Mouse (Mus musculus) thymus, postnatal 4 days (tissue): Measurements from ENCODE around the gene Mitd1.

ENCODE experiments used
- DNase-seq: peaks from one replicate; pipeline ENCODE4 v3.0.0; 2021

The Mitd1 gene

DNA sequence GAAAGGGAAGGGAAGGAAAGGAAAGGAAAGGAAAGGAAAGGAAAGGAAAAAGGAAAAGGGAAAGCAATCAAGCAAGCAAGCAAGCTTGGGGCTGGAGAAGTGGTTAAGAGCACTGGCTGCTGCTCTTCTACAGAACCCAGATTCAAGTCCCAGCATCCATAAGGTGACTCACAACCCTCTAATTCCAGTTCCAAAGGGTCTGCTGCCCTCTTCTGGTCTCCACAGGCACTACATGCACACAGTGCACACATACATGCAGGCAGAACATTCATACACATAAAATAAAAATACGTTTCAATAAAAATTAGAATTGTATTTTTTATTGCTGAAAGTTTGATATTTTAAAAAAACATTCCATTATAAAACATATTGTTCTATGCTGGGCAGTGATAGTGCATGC is 23.2 kb downstream of the Mitd1 start:
- DNase-seq, result peak; percentile 74

DNA sequence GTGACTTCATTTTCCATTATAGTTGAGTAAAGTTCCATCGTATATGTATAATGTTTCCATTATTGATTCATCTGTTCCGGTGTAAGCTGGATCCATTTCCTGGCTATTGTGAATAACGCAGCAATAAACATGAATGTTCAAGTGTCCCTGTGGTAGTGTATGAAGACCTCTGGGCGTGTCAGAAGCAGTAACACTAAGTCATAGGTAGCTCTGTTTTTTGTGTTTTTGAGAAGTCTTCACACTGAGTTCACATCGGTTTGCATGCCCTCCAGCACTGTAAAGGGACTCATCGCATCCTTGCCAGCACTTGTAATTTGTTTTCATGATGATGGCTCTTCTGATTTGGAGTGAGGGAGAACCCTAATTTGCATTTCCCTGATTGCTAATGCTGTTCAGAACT is 23.9 kb downstream of the Mitd1 start, which contains the start of gene Tsga10:
TSS of gene Tsga10 (minus strand) at position 144 of the 400 bp plus-strand sequence.
- no peak for DNase-seq

DNA sequence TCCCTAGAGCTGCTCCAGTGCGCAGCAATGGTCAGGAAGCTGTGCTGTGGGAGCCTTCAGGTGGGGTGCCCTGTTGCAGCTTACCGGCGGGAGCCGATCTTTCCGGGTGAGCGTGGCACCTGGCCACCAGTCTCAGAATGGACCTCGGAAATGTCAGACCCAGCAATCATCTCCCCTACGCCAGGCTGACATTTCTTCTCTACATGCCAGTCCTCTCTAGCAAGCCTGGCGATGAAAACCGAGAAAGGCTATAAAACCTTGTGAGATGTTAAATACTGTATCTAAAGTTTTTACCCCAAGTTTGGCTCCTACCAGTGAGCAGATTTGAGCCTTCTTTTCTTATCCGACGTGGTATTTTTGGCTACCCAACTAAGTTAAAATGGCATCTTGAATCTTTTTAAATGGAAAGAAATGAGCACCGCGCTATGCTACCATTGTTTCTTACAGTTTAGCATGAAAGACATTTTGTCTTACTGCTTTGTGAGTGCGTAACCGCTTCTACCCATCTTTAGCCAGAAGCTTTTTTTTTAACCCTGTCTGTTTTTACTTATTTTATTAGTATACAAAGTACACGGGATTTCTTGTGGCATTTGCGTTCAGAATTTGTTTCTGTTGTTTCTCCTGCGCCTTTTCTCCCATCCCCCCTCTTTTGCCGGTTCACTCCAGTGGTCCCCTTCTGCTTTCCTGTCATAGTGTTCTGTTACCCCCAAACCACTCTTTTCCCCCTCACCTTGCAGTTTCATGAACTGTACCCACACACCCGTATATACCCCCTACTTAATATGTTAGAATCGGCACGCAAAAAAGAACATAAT is 24.6 kb downstream of the Mitd1 start:
- DNase-seq, result no peak

DNA sequence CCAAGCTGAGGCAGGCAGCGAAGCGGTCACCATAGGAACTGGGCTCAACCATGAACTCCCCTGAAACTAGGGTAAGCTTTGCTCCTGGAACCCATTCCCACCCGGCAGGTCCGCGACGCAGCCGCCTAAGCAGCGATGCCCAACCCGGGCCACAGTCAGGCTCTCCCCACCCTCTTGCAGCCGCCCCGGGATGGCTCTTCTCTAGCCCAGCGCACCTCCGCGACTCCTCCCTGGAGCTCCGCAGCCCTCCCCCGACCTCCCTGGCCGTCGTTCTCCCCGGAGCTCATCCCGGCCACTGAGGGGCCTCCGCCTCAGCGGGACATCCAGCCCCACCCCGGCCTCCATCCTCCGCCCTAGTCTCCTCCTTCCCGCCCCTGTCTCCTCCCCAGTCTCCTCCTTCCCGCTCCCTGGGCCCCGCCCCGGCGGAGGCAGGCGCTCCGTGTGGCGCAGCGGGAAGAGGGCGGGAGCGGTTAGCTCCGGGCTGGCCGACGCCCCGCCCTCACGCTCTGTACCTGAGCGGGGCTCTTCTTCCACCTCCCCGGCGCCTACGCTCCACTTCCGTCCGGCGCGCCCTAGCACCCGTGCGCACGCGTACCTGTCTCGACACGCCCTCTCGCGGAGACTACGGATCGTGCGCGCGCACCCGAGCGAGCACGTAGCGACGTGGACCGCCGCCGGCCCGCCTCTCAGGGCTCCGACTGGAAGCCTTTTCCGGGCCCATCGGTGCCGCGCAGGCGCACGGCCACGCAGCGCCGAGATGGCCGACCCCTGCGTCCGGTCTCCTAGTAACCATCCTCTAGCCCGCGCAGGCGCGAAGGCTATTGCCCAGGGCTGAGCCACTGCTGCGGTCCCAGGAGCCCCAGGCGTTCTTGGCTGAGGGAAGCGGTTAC is 25.5 kb downstream of the Mitd1 start:
- peak; percentile 100 for DNase-seq

DNA sequence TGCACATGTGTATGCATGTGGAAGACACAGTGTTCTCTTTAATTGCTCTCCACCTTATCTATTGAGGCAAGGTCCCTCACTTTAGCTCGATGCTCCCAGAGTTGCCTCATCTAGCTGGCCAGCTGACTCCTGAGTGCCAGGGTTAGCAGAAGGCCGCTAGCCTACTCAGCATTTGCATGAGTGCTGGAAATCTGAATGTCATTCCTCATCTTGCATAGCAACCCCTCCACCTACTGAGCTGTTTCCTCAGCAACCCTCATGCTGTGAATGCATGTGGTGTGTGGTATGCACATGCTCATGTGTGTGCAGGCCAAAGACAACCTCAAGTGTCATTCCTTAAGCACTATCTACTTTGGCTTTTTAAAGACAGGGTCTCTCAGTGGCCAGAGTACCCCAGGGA is 39.5 kb downstream of the Mitd1 start:
- DNase-seq, result no peak

DNA sequence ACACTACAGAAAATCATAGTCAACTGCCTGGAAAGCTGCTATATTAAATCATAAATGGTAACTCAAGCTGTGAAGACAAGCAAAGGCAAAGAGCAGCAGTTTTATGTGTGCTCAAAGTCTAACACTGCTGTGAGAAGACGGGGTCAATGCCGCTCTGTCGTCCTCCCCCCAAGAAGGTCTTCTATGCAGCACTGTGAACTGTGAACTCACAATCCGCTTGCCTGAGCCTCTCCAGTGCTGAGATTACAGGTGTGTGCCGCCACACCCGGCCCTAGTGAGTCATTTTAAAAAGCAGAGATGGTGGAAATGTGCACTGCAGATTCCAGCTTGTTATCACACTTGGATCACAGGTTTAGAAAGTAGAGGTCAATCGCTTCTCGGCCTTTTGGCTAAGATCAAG is 43.3 kb downstream of the Mitd1 start:
- no peak for DNase-seq

DNA sequence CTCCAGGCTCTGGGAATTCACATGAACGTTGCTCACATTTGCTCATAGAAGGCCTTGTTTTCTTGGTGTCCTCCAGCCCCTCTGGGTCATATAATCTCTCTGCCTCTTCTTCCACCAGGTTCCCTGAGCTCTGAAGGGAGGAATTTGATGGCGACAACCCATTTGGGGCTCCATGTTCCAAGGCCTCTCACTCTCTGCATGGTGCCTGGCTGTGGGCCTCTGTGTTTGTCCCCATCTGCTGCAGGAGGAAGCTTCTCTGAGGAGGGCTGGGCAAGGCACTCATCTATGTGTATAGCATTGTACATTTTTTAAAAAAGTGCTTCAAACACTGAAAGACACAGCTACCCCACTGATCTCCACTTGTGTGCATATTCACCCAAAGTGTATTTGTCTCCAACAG is 58.5 kb downstream of the Mitd1 start:
- no peak for DNase-seq
